Mouse (Mus musculus): Measurements from ENCODE around the gene Gm20388.

GRCm38 (mm10) chr8:121892875-121893274 is 1982.2 kb downstream of the Gm20388 start:
- TF ChIP-seq POLR2A (IDR thresholded peaks at IDR 0.05; ENCODE audit: insufficient read depth, low read depth, low read length) (no peak), CTCF (IDR thresholded peaks at IDR 0.05; ENCODE audit: insufficient read depth, low read depth, low read length) (no peak)

Data from olfactory bulb, adult 2 months (tissue).